Mouse (Mus musculus) heart, embryonic 11.5 days (tissue): ENCODE results near the gene Rarg. TPM values are rescaled to one million over a fixed set of nuclear protein-coding genes. Genes with fewer than 3 reads are reported as not detected.

Experiments used
- ATAC-seq: fragments of 200-750 bp; cut with Nextera tagmentation; replicated peaks from 2 replicates; pipeline ENCODE4 v1.8.0; 2017; ENCODE audit warnings: moderate library complexity; ENCODE audit not compliant: insufficient number of reproducible peaks, low FRiP score, low TSS enrichment
- H3K27ac ChIP-seq: fragments of 300-500 bp; sonication (generic); 2 replicates; pipeline ENCODE4 v1.5.1; 2014; ENCODE audit warnings: mild to moderate bottlenecking, low read depth, low read length
- H3K27me3 ChIP-seq: fragments of 300-500 bp; sonication (generic); 2 replicates; pipeline ENCODE4 v1.6.1; 2014; ENCODE audit warnings: mild to moderate bottlenecking, low read length, mixed read lengths; ENCODE audit not compliant: control insufficient read depth, insufficient read depth
- H3K36me3 ChIP-seq: fragments of 300-500 bp; sonication (generic); 2 replicates; pipeline ENCODE4 v1.6.1; 2014; ENCODE audit warnings: mild to moderate bottlenecking, low read length, moderate library complexity, mixed read lengths; ENCODE audit not compliant: control insufficient read depth, insufficient read depth
- H3K4me1 ChIP-seq: fragments of 300-500 bp; sonication (generic); 2 replicates; pipeline ENCODE4 v1.6.1; 2014; ENCODE audit warnings: low read length; ENCODE audit not compliant: control insufficient read depth, insufficient read depth
- H3K4me2 ChIP-seq: fragments of 300-500 bp; sonication (generic); 2 replicates; pipeline ENCODE4 v1.6.1; 2014; ENCODE audit warnings: mild to moderate bottlenecking, moderate library complexity
- H3K4me3 ChIP-seq: fragments of 300-500 bp; sonication (generic); 2 replicates; pipeline ENCODE4 v1.5.1; 2014; ENCODE audit warnings: low read depth, low read length
- H3K9ac ChIP-seq: fragments of 300-500 bp; sonication (generic); 2 replicates; pipeline ENCODE4 v1.6.1; 2014; ENCODE audit warnings: mild to moderate bottlenecking, low read depth, low read length, moderate library complexity
- H3K9me3 ChIP-seq: fragments of 300-500 bp; sonication (generic); replicated peaks from 2 replicates; pipeline ENCODE4 v1.6.1; 2016; ENCODE audit warnings: low read length; ENCODE audit not compliant: control insufficient read depth
- WGBS: fragments of 180-500 bp; shearing (Covaris S2); extraction: QIAGEN DNeasy Blood & Tissue Kit; methylation state at CpG from one replicate; pipeline ENCODE4 v1.1.7; 2014; ENCODE audit not compliant: insufficient replicate concordance; 5-methylcytosine and 5-hydroxymethylcytosine counted together
- polyA plus RNA-seq: library from polyadenylated mRNA; unstranded; fragments of >200 nt; fragmentation: Nextera tagmentation; extraction: Ambion mirVana; gene quantifications from 2 replicates; pipeline ENCODE4 v1.2.1, GENCODE M21; 2014

Rarg gene
- polyA plus RNA-seq, 1 experiment from 2014 or later: 11.2 TPM

DNA sequence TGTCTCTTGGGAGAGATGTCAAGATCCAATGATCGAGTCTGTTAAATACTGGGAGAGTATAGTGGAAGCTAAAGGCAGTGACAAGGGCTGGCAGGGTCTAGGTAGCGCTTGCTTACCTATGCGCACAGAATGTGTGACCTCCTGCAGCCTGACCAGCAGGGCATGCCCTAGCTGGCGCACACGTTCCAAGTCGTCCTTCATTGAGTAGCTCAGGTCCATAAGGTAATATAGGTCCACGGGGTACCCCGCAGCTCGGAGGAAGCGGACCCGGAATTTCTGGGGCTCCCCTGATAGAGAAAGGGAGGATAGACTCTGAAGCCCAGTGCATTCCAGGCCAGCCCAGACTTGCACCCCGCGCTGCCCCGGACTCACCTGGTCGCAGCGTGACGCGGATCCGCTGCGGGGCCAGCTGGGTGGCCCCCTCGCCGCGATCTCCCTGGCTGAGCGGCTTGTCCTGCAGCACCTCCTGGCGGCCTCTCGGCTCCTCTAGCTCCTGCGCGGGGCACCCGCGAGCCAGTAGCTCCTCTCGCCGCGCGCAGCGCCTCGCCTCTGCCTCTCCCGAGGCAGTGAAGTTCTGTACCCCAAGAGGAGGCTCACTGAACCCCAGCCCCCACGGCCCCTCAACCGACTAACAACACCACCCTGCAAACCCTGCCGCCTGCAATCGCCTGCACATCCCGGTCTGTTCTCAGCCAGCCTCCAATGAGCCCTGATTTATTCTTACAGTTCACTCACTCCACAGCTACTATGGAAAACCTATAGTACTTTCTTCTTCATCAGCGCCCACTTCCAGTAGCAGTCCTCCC, 32.9 kb downstream of the Rarg start:
- ATAC-seq: peak; percentile 67; the same call in 1 of the 2 replicates
- Histone ChIP-seq H3K4me1 (peaks cover 4% of the 10 kb centered on the region; the same call in 1 of the 2 replicates), H3K9me3 (no peaks in the 10 kb centered on the region), H3K27ac (no peak overlapping the region), H3K9ac (peak overlapping the region; percentile 67), H3K36me3 (no peaks in the 10 kb centered on the region), H3K4me2 (peak overlapping the region; percentile 97), H3K4me3 (peak overlapping the region; percentile 47), H3K27me3 (peaks cover 24% of the 10 kb centered on the region)
- whole genome bisulfite sequencing: 4% methylated on average over 43 of the region's 43 CpGs

DNA sequence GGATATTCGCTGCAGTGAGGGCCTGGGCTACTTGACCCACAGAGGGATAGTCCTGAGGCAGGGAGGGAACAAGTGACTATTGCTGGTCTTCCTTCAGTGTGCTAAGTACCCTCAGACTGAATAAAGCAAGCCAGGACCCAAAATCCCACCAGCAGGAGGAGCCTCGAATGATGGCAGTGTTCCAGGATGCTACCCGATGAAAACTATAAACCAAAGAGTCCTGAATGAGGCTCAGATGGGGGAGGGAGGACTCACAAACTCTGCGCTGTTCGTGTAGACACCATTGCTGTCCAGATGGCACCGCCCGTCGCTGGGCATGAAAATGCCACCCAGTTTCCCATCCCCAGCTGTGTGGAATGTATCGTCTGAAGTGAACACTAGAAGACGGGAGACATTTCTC, 34.9 kb downstream of the Rarg start:
- H3K4me2 ChIP-seq: no peak overlapping the region
- H3K9me3 ChIP-seq: no peaks in the 10 kb centered on the region
- H3K27me3 ChIP-seq: peaks cover 24% of the 10 kb centered on the region
- ATAC-seq: no peak
- WGBS: 62% methylated on average over 10 of the region's 10 CpGs
- no peak overlapping the region for H3K4me3 ChIP-seq
- H3K9ac ChIP-seq: no peak overlapping the region
- H3K27ac ChIP-seq: no peak overlapping the region
- no peaks in the 10 kb centered on the region for H3K36me3 ChIP-seq
- peaks cover 4% of the 10 kb centered on the region; the same call in 1 of the 2 replicates for H3K4me1 ChIP-seq

DNA sequence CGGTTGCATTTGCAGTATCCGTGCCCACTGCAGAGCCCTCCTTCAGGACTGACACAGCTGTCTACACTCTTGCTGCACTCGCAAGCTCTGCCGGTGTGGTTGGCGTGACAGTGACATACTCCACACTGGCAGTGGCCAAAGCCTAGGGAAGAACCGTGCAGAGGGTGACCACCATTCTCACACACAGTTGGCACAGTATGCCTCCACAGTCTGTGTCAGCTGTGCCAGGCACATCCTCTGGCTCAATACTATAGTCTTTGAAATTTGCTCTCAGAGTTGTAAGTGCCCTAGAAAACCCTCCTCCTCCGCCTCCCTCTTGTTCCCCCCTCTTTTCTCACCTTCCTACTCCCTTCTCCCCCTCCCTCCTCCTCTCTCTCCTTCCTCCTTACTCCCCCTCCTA, 40.0 kb downstream of the Rarg start:
- 72% methylated on average over 7 of the region's 7 CpGs for WGBS
- Histone ChIP-seq H3K36me3 (peaks cover 5% of the 10 kb centered on the region), H3K27me3 (peaks cover 5% of the 10 kb centered on the region), H3K27ac (no peak overlapping the region), H3K9me3 (no peaks in the 10 kb centered on the region), H3K9ac (no peak overlapping the region), H3K4me3 (no peak overlapping the region), H3K4me2 (no peak overlapping the region), H3K4me1 (peaks cover 3% of the 10 kb centered on the region; the same call in 1 of the 2 replicates)
- ATAC-seq: no peak

DNA sequence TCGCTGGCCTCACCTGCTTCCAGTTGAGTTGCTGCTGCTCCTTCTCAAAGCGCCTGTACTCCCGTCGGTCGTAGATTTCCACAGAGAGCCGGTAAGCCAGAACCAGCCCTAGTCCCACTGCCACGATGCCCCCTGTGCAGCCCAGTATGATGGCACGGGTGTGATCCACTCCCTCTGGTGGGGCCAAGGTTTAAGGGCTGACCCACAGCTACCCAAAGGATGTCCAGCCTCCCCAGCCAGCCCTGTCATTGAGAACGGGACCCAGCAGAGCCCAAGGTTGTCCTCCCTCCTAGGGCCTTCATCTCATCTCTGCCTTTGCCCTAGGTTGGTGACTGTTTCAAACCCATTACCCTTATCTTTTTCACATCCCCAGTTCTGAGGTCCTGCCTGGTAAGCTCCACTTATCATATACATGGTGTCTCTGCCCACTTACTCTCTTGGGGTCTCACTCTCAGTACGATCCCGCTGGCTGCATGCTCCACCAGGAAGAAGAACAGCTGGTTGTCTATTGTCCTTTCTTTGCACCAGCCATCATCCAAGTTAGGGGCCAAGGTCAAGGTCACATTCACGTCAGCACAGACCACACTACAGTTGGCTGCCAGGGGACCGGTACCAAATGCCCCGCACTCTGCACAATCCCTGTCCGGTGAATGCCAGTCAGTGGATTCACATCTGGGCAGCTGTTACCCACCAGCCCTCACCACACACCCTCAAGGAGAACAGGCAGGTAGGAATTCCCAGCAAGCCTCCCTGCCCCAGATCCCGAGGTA, 40.7 kb downstream of the Rarg start:
- WGBS: 86% methylated on average over 16 of the region's 16 CpGs
- H3K9ac ChIP-seq: 0 out of 2 replicates have a peak overlapping the region, but pooled peaks have one; percentile 2

DNA sequence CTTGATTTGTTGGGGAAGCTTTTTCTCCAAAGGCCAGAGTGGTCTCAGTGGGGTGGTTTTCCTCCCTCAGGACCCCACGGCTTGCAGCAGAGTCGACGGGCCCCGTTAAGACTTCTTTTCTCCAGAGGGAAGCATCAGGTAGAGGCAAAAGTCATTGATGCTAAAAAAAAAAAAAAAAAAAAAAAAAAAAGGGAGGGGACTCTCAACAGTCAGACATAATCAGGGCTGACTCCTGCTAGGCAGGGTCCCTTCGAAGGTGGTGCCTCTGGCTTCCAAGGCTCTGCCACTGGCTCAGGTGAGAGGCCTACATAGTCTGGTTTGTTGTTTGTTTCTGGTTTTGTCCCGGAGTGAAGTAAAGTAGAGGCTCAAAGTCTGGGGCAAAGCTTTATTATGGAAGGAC, 41.7 kb downstream of the Rarg start:
- no peak for ATAC-seq
- H3K4me2 ChIP-seq: no peak overlapping the region
- H3K4me3 ChIP-seq: no peak overlapping the region
- no peak overlapping the region for H3K27ac ChIP-seq
- 68% methylated on average over 6 of the region's 6 CpGs for WGBS
- no peaks in the 10 kb centered on the region for H3K27me3 ChIP-seq
- peaks cover 3% of the 10 kb centered on the region; the same call in 1 of the 2 replicates for H3K4me1 ChIP-seq
- no peaks in the 10 kb centered on the region for H3K9me3 ChIP-seq
- peaks cover 9% of the 10 kb centered on the region for H3K36me3 ChIP-seq
- no peak overlapping the region for H3K9ac ChIP-seq

More for the DNA sequence above, 40.7 kb downstream of the Rarg start:
- Histone ChIP-seq H3K4me2 (no peak overlapping the region), H3K27me3 (no peaks in the 10 kb centered on the region), H3K36me3 (peaks cover 5% of the 10 kb centered on the region), H3K4me1 (peaks cover 3% of the 10 kb centered on the region; the same call in 1 of the 2 replicates), H3K9me3 (no peaks in the 10 kb centered on the region), H3K27ac (no peak overlapping the region), H3K4me3 (no peak overlapping the region)
- ATAC-seq: no peak

DNA sequence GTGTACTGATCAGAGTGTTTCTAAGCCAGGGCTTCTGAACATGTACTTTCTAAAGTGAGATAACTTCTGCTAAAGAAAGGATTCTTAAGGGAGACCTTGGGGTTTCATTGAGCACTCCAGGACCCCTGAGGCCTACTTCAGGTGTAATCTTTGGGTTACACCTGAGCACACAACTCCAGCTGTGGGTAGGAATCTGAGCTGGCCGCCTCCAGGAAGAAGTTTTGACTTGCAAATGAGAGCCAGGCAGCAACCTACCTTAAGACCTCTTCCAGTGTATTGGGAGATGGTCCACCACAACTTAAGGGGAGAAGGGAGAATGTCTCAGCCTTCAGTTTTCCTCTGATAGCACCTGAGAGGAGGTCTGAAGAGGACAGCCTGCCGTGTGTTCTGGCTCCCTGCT, 43.2 kb downstream of the Rarg start:
- Histone ChIP-seq H3K27ac (no peak overlapping the region), H3K9me3 (no peaks in the 10 kb centered on the region), H3K4me3 (no peak overlapping the region), H3K27me3 (no peaks in the 10 kb centered on the region), H3K4me2 (no peak overlapping the region), H3K36me3 (peaks cover 12% of the 10 kb centered on the region), H3K9ac (no peak overlapping the region), H3K4me1 (peaks cover 3% of the 10 kb centered on the region; the same call in 1 of the 2 replicates)
- ATAC-seq: no peak
- WGBS: 37% methylated on average over 2 of the region's 2 CpGs

DNA sequence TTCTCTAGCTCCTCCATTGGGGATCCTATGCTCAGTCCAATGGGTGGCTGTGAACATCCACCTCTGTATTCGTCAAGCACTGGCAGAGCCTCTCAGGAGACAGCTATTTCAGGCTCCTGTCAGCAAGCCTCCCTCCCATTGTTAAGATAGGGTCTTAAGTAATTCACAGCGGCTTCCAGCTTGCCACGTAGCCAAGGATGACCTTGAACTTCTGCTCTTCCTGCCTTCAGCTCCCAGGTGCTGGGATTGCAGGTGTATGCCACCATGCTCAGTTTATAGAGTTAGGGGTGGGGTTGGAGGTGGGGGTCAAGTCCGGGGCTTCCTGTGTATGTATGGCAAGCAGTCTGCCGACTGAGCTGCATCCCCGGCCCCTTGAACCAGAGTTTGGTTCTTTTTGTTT, 45.4 kb downstream of the Rarg start:
- Histone ChIP-seq H3K4me2 (no peak overlapping the region), H3K36me3 (peaks cover 23% of the 10 kb centered on the region), H3K9ac (no peak overlapping the region), H3K27me3 (no peaks in the 10 kb centered on the region), H3K27ac (no peak overlapping the region), H3K9me3 (no peaks in the 10 kb centered on the region), H3K4me1 (no peaks in the 10 kb centered on the region), H3K4me3 (no peak overlapping the region)
- no peak for ATAC-seq
- WGBS: 67% methylated on average over 6 of the region's 6 CpGs

DNA sequence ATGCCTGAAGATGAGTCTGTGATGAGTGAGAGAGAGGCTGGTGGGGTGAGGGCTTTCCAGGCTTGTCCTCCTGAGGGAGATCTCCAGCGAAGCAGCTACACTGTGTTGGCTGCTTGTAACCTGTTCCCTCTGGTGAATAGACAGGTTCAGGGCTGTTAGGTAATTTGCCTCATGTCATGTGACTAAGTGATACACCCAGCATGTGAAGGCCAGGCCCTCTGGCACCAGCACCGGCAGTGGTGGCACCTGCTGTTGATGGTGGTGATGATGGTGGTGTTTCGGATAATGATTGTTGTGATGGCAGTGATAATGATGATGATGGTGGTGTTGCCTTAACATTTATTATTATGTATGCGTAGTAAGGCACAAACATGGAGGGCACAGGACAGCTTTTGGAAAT, 46.5 kb downstream of the Rarg start:
- peaks cover 20% of the 10 kb centered on the region for H3K36me3 ChIP-seq
- H3K4me1 ChIP-seq: peaks cover 2% of the 10 kb centered on the region
- WGBS: 93% methylated on average over 4 of the region's 4 CpGs
- no peak for ATAC-seq
- H3K4me3 ChIP-seq: no peak overlapping the region
- no peaks in the 10 kb centered on the region for H3K9me3 ChIP-seq
- no peaks in the 10 kb centered on the region for H3K27me3 ChIP-seq
- no peak overlapping the region for H3K27ac ChIP-seq
- H3K9ac ChIP-seq: no peak overlapping the region
- no peak overlapping the region for H3K4me2 ChIP-seq
